Mouse (Mus musculus): ENCODE results near the gene H2afy2. TPM values are rescaled to one million over a fixed set of nuclear protein-coding genes. Genes with fewer than 3 reads are reported as not detected.
A peak's percentile ranks its signal among the peaks of the same experiment; 100 is the strongest.

The H2afy2 gene
- polyA plus RNA-seq, 1 experiment from 2014 or later = 267 TPM

GRCm38 (mm10) chr10:61742336-61742735 is 41.6 kb downstream of the H2afy2 start:
- Histone ChIP-seq H3K27ac (no peak overlapping the region), H3K36me3 (peaks cover 100% of the 10 kb centered on the region), H3K4me3 (no peak overlapping the region), H3K9ac (no peak overlapping the region), H3K9me3 (peaks cover 11% of the 10 kb centered on the region; the same call in 1 of the 2 replicates), H3K4me2 (replicated peaks) (no peak overlapping the region), H3K27me3 (no peaks in the 10 kb centered on the region), H3K4me1 (no peaks in the 10 kb centered on the region)
- WGBS = 93% methylated on average over 8 of the region's 8 CpGs
- no peak for ATAC-seq (ENCODE audit: low FRiP score, low read depth)

- H3K36me3 ChIP-seq = peaks cover 100% of the 10 kb centered on the region
- no peak overlapping the region for H3K27ac ChIP-seq
- no peak for ATAC-seq (ENCODE audit: low FRiP score, low read depth)
- no peak overlapping the region for H3K4me2 ChIP-seq (replicated peaks)
- 87% methylated on average over 4 of the region's 4 CpGs for WGBS
- H3K4me3 ChIP-seq = no peak overlapping the region
- no peak overlapping the region for H3K9ac ChIP-seq
- peaks cover 11% of the 10 kb centered on the region; the same call in 1 of the 2 replicates for H3K9me3 ChIP-seq
- no peaks in the 10 kb centered on the region for H3K4me1 ChIP-seq
- no peaks in the 10 kb centered on the region for H3K27me3 ChIP-seq
Observed at GRCm38 (mm10) chr10:61741873-61742272, 42.1 kb downstream of the H2afy2 start.

GRCm38 (mm10) chr10:61741306-61741705 is 42.6 kb downstream of the H2afy2 start:
- Histone ChIP-seq H3K4me1 (no peaks in the 10 kb centered on the region), H3K27me3 (no peaks in the 10 kb centered on the region), H3K9ac (no peak overlapping the region), H3K9me3 (peaks cover 8% of the 10 kb centered on the region; the same call in 1 of the 2 replicates), H3K36me3 (peaks cover 100% of the 10 kb centered on the region), H3K4me3 (no peak overlapping the region), H3K4me2 (replicated peaks) (no peak overlapping the region), H3K27ac (no peak overlapping the region)
- ATAC-seq (ENCODE audit: low FRiP score, low read depth) = no peak
- WGBS = 82% methylated on average over 1 of the region's 1 CpGs

GRCm38 (mm10) chr10:61738126-61738525 is 45.8 kb downstream of the H2afy2 start:
- no peak overlapping the region for H3K9ac ChIP-seq
- H3K4me2 ChIP-seq (replicated peaks) = no peak overlapping the region
- H3K9me3 ChIP-seq = no peaks in the 10 kb centered on the region
- H3K4me3 ChIP-seq = no peak overlapping the region
- no peaks in the 10 kb centered on the region for H3K4me1 ChIP-seq
- no peak for ATAC-seq (ENCODE audit: low FRiP score, low read depth)
- WGBS = 92% methylated on average over 4 of the region's 4 CpGs
- H3K36me3 ChIP-seq = peaks cover 68% of the 10 kb centered on the region
- no peaks in the 10 kb centered on the region for H3K27me3 ChIP-seq
- no peak overlapping the region for H3K27ac ChIP-seq

GRCm38 (mm10) chr10:61737537-61737936 is 46.4 kb downstream of the H2afy2 start:
- H3K36me3 ChIP-seq = peaks cover 62% of the 10 kb centered on the region
- H3K4me2 ChIP-seq (replicated peaks) = no peak overlapping the region
- no peaks in the 10 kb centered on the region for H3K9me3 ChIP-seq
- H3K9ac ChIP-seq = no peak overlapping the region
- H3K27ac ChIP-seq = no peak overlapping the region
- H3K4me3 ChIP-seq = no peak overlapping the region
- WGBS = 65% methylated on average over 1 of the region's 1 CpGs
- no peaks in the 10 kb centered on the region for H3K27me3 ChIP-seq
- 0 out of 2 replicates have a peak, but pooled peaks have one; percentile 45 for ATAC-seq (ENCODE audit: low FRiP score, low read depth)
- no peaks in the 10 kb centered on the region for H3K4me1 ChIP-seq

GRCm38 (mm10) chr10:61736671-61737078 is 47.3 kb downstream of the H2afy2 start:
- peaks cover 54% of the 10 kb centered on the region for H3K36me3 ChIP-seq
- WGBS = 73% methylated on average over 10 of the region's 10 CpGs
- ATAC-seq (ENCODE audit: low FRiP score, low read depth) = no peak

GRCm38 (mm10) chr10:61734377-61734776 is 49.6 kb downstream of the H2afy2 start:
- Histone ChIP-seq H3K36me3 (peaks cover 39% of the 10 kb centered on the region), H3K27me3 (no peaks in the 10 kb centered on the region), H3K9ac (no peak overlapping the region), H3K4me2 (replicated peaks) (no peak overlapping the region), H3K4me1 (no peaks in the 10 kb centered on the region), H3K4me3 (no peak overlapping the region), H3K9me3 (no peaks in the 10 kb centered on the region; the same call in 1 of the 2 replicates), H3K27ac (no peak overlapping the region)
- 52% methylated on average over 3 of the region's 3 CpGs for WGBS
- no peak for ATAC-seq (ENCODE audit: low FRiP score, low read depth)

More at GRCm38 (mm10) chr10:61736671-61737078, 47.3 kb downstream of the H2afy2 start:
- Histone ChIP-seq H3K27me3 (no peaks in the 10 kb centered on the region), H3K4me3 (no peak overlapping the region), H3K4me1 (no peaks in the 10 kb centered on the region), H3K9me3 (no peaks in the 10 kb centered on the region), H3K27ac (no peak overlapping the region; the same call in 1 of the 2 replicates), H3K9ac (no peak overlapping the region), H3K4me2 (replicated peaks) (no peak overlapping the region)

GRCm38 (mm10) chr10:61730171-61730570 is 53.8 kb downstream of the H2afy2 start:
- no peak overlapping the region for H3K9ac ChIP-seq
- no peaks in the 10 kb centered on the region for H3K4me1 ChIP-seq
- no peaks in the 10 kb centered on the region for H3K27me3 ChIP-seq
- no peak overlapping the region for H3K4me2 ChIP-seq (replicated peaks)
- no peaks in the 10 kb centered on the region; the same call in 1 of the 2 replicates for H3K9me3 ChIP-seq
- H3K36me3 ChIP-seq = peaks cover 23% of the 10 kb centered on the region
- no peak for ATAC-seq (ENCODE audit: low FRiP score, low read depth)
- no peak overlapping the region for H3K4me3 ChIP-seq
- no peak overlapping the region for H3K27ac ChIP-seq
- WGBS = 95% methylated on average over 6 of the region's 6 CpGs

- Histone ChIP-seq H3K27me3 (no peaks in the 10 kb centered on the region), H3K9ac (no peak overlapping the region), H3K27ac (no peak overlapping the region), H3K4me1 (no peaks in the 10 kb centered on the region), H3K4me3 (no peak overlapping the region), H3K36me3 (peaks cover 23% of the 10 kb centered on the region), H3K4me2 (replicated peaks) (no peak overlapping the region), H3K9me3 (no peaks in the 10 kb centered on the region; the same call in 1 of the 2 replicates)
- 38% methylated on average over 11 of the region's 11 CpGs for WGBS
- no peak for ATAC-seq (ENCODE audit: low FRiP score, low read depth)
Observed at GRCm38 (mm10) chr10:61729181-61729580, 54.8 kb downstream of the H2afy2 start.

- 71% methylated on average over 6 of the region's 6 CpGs for WGBS
- Histone ChIP-seq H3K27me3 (no peaks in the 10 kb centered on the region), H3K36me3 (peaks cover 9% of the 10 kb centered on the region; the same call in 1 of the 2 replicates), H3K4me3 (no peak overlapping the region), H3K4me2 (replicated peaks) (no peak overlapping the region), H3K9me3 (no peaks in the 10 kb centered on the region), H3K4me1 (no peaks in the 10 kb centered on the region), H3K27ac (no peak overlapping the region), H3K9ac (no peak overlapping the region)
- ATAC-seq (ENCODE audit: low FRiP score, low read depth) = no peak
Observed at GRCm38 (mm10) chr10:61723271-61723670, 60.7 kb downstream of the H2afy2 start.

- Histone ChIP-seq H3K27ac (no peak overlapping the region), H3K9ac (no peak overlapping the region), H3K4me2 (replicated peaks) (no peak overlapping the region), H3K9me3 (no peaks in the 10 kb centered on the region), H3K4me1 (no peaks in the 10 kb centered on the region), H3K4me3 (no peak overlapping the region), H3K36me3 (peaks cover 3% of the 10 kb centered on the region; the same call in 1 of the 2 replicates), H3K27me3 (no peaks in the 10 kb centered on the region)
- ATAC-seq (ENCODE audit: low FRiP score, low read depth) = no peak
- WGBS = 79% methylated on average over 3 of the region's 3 CpGs
Observed at GRCm38 (mm10) chr10:61722215-61722614, 61.7 kb downstream of the H2afy2 start.

GRCm38 (mm10) chr10:61720331-61720730 is 63.6 kb downstream of the H2afy2 start:
- 92% methylated on average over 7 of the region's 7 CpGs for WGBS
- H3K4me1 ChIP-seq = peaks cover 11% of the 10 kb centered on the region
- H3K27me3 ChIP-seq = no peaks in the 10 kb centered on the region
- H3K9me3 ChIP-seq = no peaks in the 10 kb centered on the region
- no peak for ATAC-seq (ENCODE audit: low FRiP score, low read depth)
- H3K4me2 ChIP-seq (replicated peaks) = no peak overlapping the region
- no peak overlapping the region for H3K27ac ChIP-seq
- H3K9ac ChIP-seq = no peak overlapping the region
- no peaks in the 10 kb centered on the region for H3K36me3 ChIP-seq
- no peak overlapping the region for H3K4me3 ChIP-seq

All from limb, embryonic 13.5 days (tissue).